Mouse (Mus musculus) heart, embryonic 14.5 days (tissue): Measurements from ENCODE around the gene Gabbr2. TPM values are rescaled to one million over a fixed set of nuclear protein-coding genes. Genes with fewer than 3 reads are reported as not detected.

Experiments used
- ATAC-seq: fragments of 200-750 bp; cut with Nextera tagmentation; 2 replicates; pipeline ENCODE4 v1.8.0; 2017; ENCODE audit warnings: low read depth, moderate TSS enrichment; ENCODE audit not compliant: insufficient number of reproducible peaks, insufficient read depth, low FRiP score
- H3K27ac ChIP-seq, 2 experiments: fragments of 200-500 bp in 1 of 2; fragments of 300-500 bp in 1 of 2; sonication (generic) in 1 of 2; replicated peaks in 1 of 2; 2 replicates each; pipeline ENCODE4 v1.5.1; 2012 to 2014; ENCODE audit warnings: low read depth in 2 of 2, low read length in 2 of 2, control low read depth in 1 of 2, mild to moderate bottlenecking in 1 of 2, mixed read lengths in 1 of 2; ENCODE audit not compliant: control insufficient read depth in 1 of 2, insufficient read depth in 1 of 2
- H3K27me3 ChIP-seq: fragments of 300-500 bp; sonication (generic); 2 replicates; pipeline ENCODE4 v1.6.1; 2014; ENCODE audit warnings: mild to moderate bottlenecking, low read length, control low read depth; ENCODE audit not compliant: control insufficient read depth, insufficient read depth
- H3K36me3 ChIP-seq: fragments of 300-500 bp; sonication (generic); 2 replicates; pipeline ENCODE4 v1.6.1; 2014; ENCODE audit warnings: mild to moderate bottlenecking, control low read depth, low read length, mixed read lengths; ENCODE audit not compliant: control insufficient read depth, insufficient read depth
- H3K4me1 ChIP-seq, 2 experiments: fragments of 200-500 bp in 1 of 2; fragments of 300-500 bp in 1 of 2; sonication (generic) in 1 of 2; 2 replicates each; pipeline ENCODE4 v1.6.1; 2012 to 2014; ENCODE audit warnings: low read length in 2 of 2, control low read depth in 1 of 2, mixed read lengths in 1 of 2; ENCODE audit not compliant: control insufficient read depth in 2 of 2, insufficient read depth in 2 of 2
- H3K4me2 ChIP-seq: fragments of 300-500 bp; sonication (generic); 2 replicates; pipeline ENCODE4 v1.6.1; 2014; ENCODE audit warnings: mild to moderate bottlenecking, low read length
- H3K4me3 ChIP-seq, 2 experiments: fragments of 200-500 bp in 1 of 2; fragments of 300-500 bp in 1 of 2; sonication (generic) in 1 of 2; 2 replicates each; pipeline ENCODE4 v1.5.1; 2012 to 2014; ENCODE audit warnings: low read length in 2 of 2, mild to moderate bottlenecking in 2 of 2, control low read depth in 1 of 2, low read depth in 1 of 2, moderate library complexity in 1 of 2; ENCODE audit not compliant: control insufficient read depth in 1 of 2, insufficient read depth in 1 of 2
- H3K9ac ChIP-seq: fragments of 300-500 bp; sonication (generic); 2 replicates; pipeline ENCODE4 v1.6.1; 2014; ENCODE audit warnings: mild to moderate bottlenecking, low read length
- H3K9me3 ChIP-seq: fragments of 300-500 bp; sonication (generic); 2 replicates; pipeline ENCODE4 v1.6.1; 2016; ENCODE audit warnings: low read length, control low read depth; ENCODE audit not compliant: control insufficient read depth
- WGBS: fragments of 180-500 bp; shearing (Covaris S2); extraction: QIAGEN DNeasy Blood & Tissue Kit; methylation state at CpG from one replicate; pipeline ENCODE4 v1.1.7; 2014; 5-methylcytosine and 5-hydroxymethylcytosine counted together
- polyA plus RNA-seq: library from polyadenylated mRNA; unstranded; fragments of >200 nt; fragmentation: Nextera tagmentation; extraction: Ambion mirVana; gene quantifications from 2 replicates; pipeline ENCODE4 v1.2.1, GENCODE M21; 2014

The Gabbr2 gene
- polyA plus RNA-seq, 1 experiment from 2014 or later, result 0.08 TPM

GRCm38 (mm10) chr4:46744583-46745155, 247.0 kb downstream of the Gabbr2 start:
- H3K9me3 ChIP-seq, result no peaks in the 10 kb centered on the region
- no peak overlapping the region for H3K4me3 ChIP-seq
- H3K4me2 ChIP-seq, result no peak overlapping the region
- H3K27ac ChIP-seq, result no peak overlapping the region
- H3K27me3 ChIP-seq, result no peaks in the 10 kb centered on the region; the same call in 1 of the 2 replicates
- no peaks in the 10 kb centered on the region for H3K36me3 ChIP-seq
- H3K4me1 ChIP-seq, result peaks cover 0 to 9% of the 10 kb centered on the region in 2 experiments; a peak in 3 of 4 replicates
- ATAC-seq, result no peak
- no peak overlapping the region for H3K9ac ChIP-seq
- 47% methylated on average over 7 of the region's 7 CpGs for WGBS

DNA sequence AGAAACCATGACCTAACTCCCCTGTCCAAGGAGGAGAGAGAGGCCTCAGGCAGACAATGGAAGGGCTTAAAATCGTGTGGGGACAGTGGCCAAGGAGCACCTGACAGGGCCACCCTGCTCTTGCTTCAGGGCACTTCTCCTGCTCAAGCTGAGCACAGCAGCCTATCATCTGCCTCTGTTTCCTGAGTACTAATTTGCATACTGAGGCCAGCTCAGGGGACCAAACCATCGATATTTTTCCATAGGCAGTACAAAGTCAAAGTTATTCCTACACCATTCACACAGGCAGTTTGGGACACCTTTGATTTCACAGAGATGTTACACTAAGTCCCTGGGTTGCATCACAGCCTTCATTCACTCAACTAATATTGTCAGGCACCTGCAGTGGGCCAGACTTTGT, 249.1 kb downstream of the Gabbr2 start:
- Histone ChIP-seq H3K4me3 (no peak overlapping the region), H3K36me3 (no peaks in the 10 kb centered on the region)
- 24% methylated on average over 2 of the region's 2 CpGs for WGBS

GRCm38 (mm10) chr4:46736910-46737511, 254.7 kb downstream of the Gabbr2 start:
- Histone ChIP-seq H3K36me3 (no peaks in the 10 kb centered on the region), H3K4me1 (peaks cover 0 to 3% of the 10 kb centered on the region in 2 experiments; a peak in 1 of 4 replicates), H3K9me3 (no peaks in the 10 kb centered on the region), H3K4me3 (no peak overlapping the region), H3K27me3 (no peaks in the 10 kb centered on the region; the same call in 1 of the 2 replicates), H3K9ac (no peak overlapping the region), H3K27ac (no peak overlapping the region), H3K4me2 (no peak overlapping the region)
- no peak for ATAC-seq
- WGBS, result 29% methylated on average over 9 of the region's 9 CpGs

More for the DNA sequence above, 249.1 kb downstream of the Gabbr2 start:
- Histone ChIP-seq H3K4me1 (peaks cover 0 to 9% of the 10 kb centered on the region in 2 experiments; a peak in 3 of 4 replicates), H3K27ac (no peak overlapping the region), H3K9ac (no peak overlapping the region), H3K9me3 (no peaks in the 10 kb centered on the region), H3K4me2 (no peak overlapping the region), H3K27me3 (no peaks in the 10 kb centered on the region; the same call in 1 of the 2 replicates)
- no peak for ATAC-seq

DNA sequence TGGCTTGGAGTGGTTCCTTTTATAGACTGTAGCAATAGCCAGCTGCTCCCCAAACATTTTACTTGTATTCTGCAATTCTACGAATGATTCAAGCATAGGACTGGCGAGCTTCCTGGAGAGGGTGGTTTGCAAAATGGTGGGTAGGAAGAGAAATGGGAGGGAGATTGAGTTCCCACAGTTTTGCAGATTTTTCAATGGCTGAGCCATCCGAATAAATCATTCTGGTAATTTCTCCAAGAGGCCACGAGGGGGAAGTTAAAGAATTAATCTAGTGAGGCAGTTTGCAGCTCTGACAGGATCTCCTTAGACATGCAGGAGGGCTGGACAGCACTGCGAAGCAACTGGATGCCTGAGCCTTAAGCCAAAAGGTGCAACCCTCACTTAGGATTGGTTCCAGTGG, 256.8 kb downstream of the Gabbr2 start:
- H3K36me3 ChIP-seq, result no peaks in the 10 kb centered on the region
- H3K27me3 ChIP-seq, result no peaks in the 10 kb centered on the region
- H3K4me1 ChIP-seq, result peaks cover 0 to 3% of the 10 kb centered on the region in 2 experiments; a peak in 1 of 4 replicates
- no peak for ATAC-seq
- no peak overlapping the region for H3K4me2 ChIP-seq
- H3K27ac ChIP-seq, result no peak overlapping the region
- WGBS, result 54% methylated on average over 5 of the region's 5 CpGs
- H3K4me3 ChIP-seq, result no peak overlapping the region
- H3K9ac ChIP-seq, result no peak overlapping the region
- no peaks in the 10 kb centered on the region for H3K9me3 ChIP-seq

DNA sequence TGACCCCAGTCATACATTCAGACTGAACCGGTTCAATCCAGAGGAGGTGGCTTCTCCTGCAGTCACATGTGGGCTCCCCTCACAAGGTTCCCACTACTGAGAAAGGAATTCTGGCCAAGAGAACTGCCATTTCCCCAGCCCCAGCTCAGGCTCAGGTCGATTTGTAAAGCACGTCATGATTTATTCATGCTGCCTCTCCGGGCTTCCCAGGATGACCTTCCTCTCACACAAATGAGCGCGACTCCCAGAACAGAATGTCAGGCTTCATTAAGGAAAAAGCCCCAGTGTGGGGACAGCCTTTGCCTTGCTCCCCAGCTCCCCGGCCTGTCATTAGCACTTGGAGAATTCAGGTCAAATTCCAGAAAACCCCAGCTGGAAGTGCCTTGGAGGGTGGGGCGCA, 260.1 kb downstream of the Gabbr2 start:
- Histone ChIP-seq H3K9ac (no peak overlapping the region), H3K9me3 (no peaks in the 10 kb centered on the region), H3K4me3 (no peak overlapping the region), H3K4me1 (no peaks in the 10 kb centered on the region), H3K27ac (no peak overlapping the region), H3K36me3 (no peaks in the 10 kb centered on the region), H3K27me3 (no peaks in the 10 kb centered on the region), H3K4me2 (no peak overlapping the region)
- no peak for ATAC-seq
- 23% methylated on average over 8 of the region's 8 CpGs for WGBS

GRCm38 (mm10) chr4:46729306-46730042, 262.2 kb downstream of the Gabbr2 start:
- H3K27me3 ChIP-seq, result no peaks in the 10 kb centered on the region
- 66% methylated on average over 9 of the region's 9 CpGs for WGBS

DNA sequence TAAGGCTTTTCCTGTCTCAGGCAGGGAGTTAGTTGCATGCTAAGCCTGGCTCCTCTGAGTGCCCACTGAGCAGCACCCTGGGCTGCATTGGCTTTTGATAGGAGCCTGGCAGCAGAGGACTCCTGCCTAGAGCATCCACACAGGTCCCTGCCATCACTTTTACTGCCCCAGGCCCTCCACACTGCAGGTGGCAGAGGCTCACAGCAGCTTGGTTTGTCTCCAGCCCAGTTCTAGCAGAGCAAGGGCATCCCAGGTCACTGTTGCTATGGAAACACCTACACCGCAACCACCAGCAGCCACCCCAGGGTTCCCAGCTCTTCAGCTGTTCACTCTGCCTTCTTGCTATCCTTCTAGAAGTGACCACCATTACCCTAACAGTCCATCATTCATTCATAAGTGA, 263.4 kb downstream of the Gabbr2 start:
- no peak overlapping the region for H3K4me3 ChIP-seq
- no peaks in the 10 kb centered on the region for H3K9me3 ChIP-seq
- no peak overlapping the region for H3K27ac ChIP-seq
- H3K36me3 ChIP-seq, result no peaks in the 10 kb centered on the region
- H3K9ac ChIP-seq, result no peak overlapping the region
- 61% methylated on average over 1 of the region's 1 CpGs for WGBS
- H3K4me2 ChIP-seq, result no peak overlapping the region
- no peaks in the 10 kb centered on the region; the same call in 1 of the 2 replicates for H3K27me3 ChIP-seq
- no peaks in the 10 kb centered on the region for H3K4me1 ChIP-seq
- no peak for ATAC-seq

More at GRCm38 (mm10) chr4:46729306-46730042, 262.2 kb downstream of the Gabbr2 start:
- Histone ChIP-seq H3K9me3 (no peaks in the 10 kb centered on the region), H3K4me3 (no peak overlapping the region), H3K27ac (no peak overlapping the region), H3K9ac (no peak overlapping the region), H3K4me2 (no peak overlapping the region), H3K36me3 (no peaks in the 10 kb centered on the region), H3K4me1 (no peaks in the 10 kb centered on the region)
- ATAC-seq, result no peak
